Mouse (Mus musculus) limb, embryonic 14.5 days (tissue): ENCODE data around the gene Trmt10c. TPM values are rescaled to one million over a fixed set of nuclear protein-coding genes. Genes with fewer than 3 reads are reported as not detected.

ENCODE experiments used
- ATAC-seq: fragments of 200-750 bp; cut with Nextera tagmentation; 2 replicates; pipeline ENCODE4 v1.8.0; 2017; ENCODE audit warnings: low read depth, moderate number of reproducible peaks, moderate TSS enrichment; ENCODE audit not compliant: low FRiP score
- DNase-seq: peaks from one replicate; pipeline ENCODE4 v3.0.0-alpha.2; 2015; ENCODE audit warnings: low spot score
- H3K27ac ChIP-seq: fragments of 300-500 bp; sonication (generic); replicated peaks from 2 replicates; pipeline ENCODE4 v1.5.1; 2014; ENCODE audit warnings: low read depth, mild to moderate bottlenecking, low read length, moderate library complexity, mixed read lengths
- H3K27me3 ChIP-seq: fragments of 300-500 bp; sonication (generic); 2 replicates; pipeline ENCODE4 v1.6.1; 2014; ENCODE audit warnings: low read length, mixed read lengths; ENCODE audit not compliant: control insufficient read depth, insufficient read depth
- H3K36me3 ChIP-seq: fragments of 300-500 bp; sonication (generic); 2 replicates; pipeline ENCODE4 v1.6.1; 2014; ENCODE audit warnings: mild to moderate bottlenecking, low read length, moderate library complexity, mixed read lengths; ENCODE audit not compliant: control insufficient read depth, insufficient read depth
- H3K4me1 ChIP-seq: fragments of 300-500 bp; sonication (generic); 2 replicates; pipeline ENCODE4 v1.6.1; 2014; ENCODE audit warnings: antibody characterized with exemption, low read length, mixed read lengths; ENCODE audit not compliant: control insufficient read depth, insufficient read depth
- H3K4me2 ChIP-seq: fragments of 300-500 bp; sonication (generic); replicated peaks from 2 replicates; pipeline ENCODE4 v1.6.1; 2014; ENCODE audit warnings: low read depth, mild to moderate bottlenecking, low read length, moderate library complexity; ENCODE audit not compliant: severe bottlenecking
- H3K4me3 ChIP-seq: fragments of 300-500 bp; sonication (generic); replicated peaks from 2 replicates; pipeline ENCODE4 v1.5.1; 2014; ENCODE audit warnings: low read length
- H3K9ac ChIP-seq: fragments of 300-500 bp; sonication (generic); 2 replicates; pipeline ENCODE4 v1.6.1; 2014; ENCODE audit warnings: mild to moderate bottlenecking, low read depth, low read length, moderate library complexity; ENCODE audit not compliant: severe bottlenecking
- H3K9me3 ChIP-seq: fragments of 300-500 bp; sonication (generic); 2 replicates; pipeline ENCODE4 v1.6.1; 2016; ENCODE audit warnings: low read length; ENCODE audit not compliant: control insufficient read depth
- POLR2A ChIP-seq: fragments of 200-500 bp; IDR thresholded peaks from 2 replicates; pipeline ENCODE4 v1.8.0; 2012; ENCODE audit warnings: inconsistent platforms, mild to moderate bottlenecking, moderate library complexity, borderline replicate concordance; ENCODE audit not compliant: insufficient read depth, insufficient read length; ENCODE audit errors: extremely low read depth
- WGBS: fragments of 180-500 bp; shearing (Covaris S2); extraction: QIAGEN DNeasy Blood & Tissue Kit; methylation state at CpG from one replicate; pipeline ENCODE4 v1.1.7; 2014; 5-methylcytosine and 5-hydroxymethylcytosine counted together
- microRNA-seq: library from miRNA; unstranded; fragments of <30 nt; microRNA quantifications from one replicate; pipeline ENCODE4, GENCODE M21; 2016
- polyA plus RNA-seq, 2 experiments: library from polyadenylated mRNA; depleted of rRNA in 1 of 2; stranded (reverse) in 1 of 2; unstranded in 1 of 2; fragments of >200 nt; fragmentation: Nextera tagmentation in 1 of 2; extraction: Ambion mirVana in 1 of 2; gene quantifications; 2 replicates each; pipeline versions ENCODE4 v1.2.1 to v1.2.3; 2012 to 2014

Gene Trmt10c
- polyA plus RNA-seq, 2 experiments: 11.3 to 26.9 TPM

DNA sequence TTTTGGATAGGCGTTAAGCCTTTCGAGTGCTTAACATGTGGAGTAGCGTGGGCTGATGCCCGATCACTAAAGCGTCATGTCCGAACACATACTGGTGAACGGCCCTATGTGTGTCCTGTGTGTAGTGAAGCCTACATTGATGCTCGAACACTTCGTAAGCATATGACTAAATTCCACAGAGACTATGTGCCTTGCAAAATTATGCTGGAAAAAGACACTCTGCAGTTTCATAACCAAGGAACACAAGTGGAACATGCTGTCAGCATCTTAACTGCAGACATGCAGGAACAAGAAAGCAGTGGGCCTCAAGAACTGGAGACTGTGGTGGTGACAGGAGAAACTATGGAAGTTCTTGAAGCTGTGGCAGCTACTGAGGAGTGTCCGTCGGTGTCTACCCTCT, 30.8 kb downstream of the Trmt10c start:
- no peak overlapping the region for H3K27ac ChIP-seq
- DNase-seq (no peak), ATAC-seq (no peak)
- no peak overlapping the region for H3K4me3 ChIP-seq
- no peaks in the 10 kb centered on the region for H3K27me3 ChIP-seq
- no peak overlapping the region for H3K4me2 ChIP-seq
- TF ChIP-seq POLR2A: no peak
- WGBS: 95% methylated on average over 11 of the region's 11 CpGs
- H3K36me3 ChIP-seq: peaks cover 48% of the 10 kb centered on the region
- no peaks in the 10 kb centered on the region for H3K9me3 ChIP-seq
- H3K9ac ChIP-seq: no peak overlapping the region
- no peaks in the 10 kb centered on the region for H3K4me1 ChIP-seq

- ATAC-seq: no peak
- no peaks in the 10 kb centered on the region for H3K9me3 ChIP-seq
- peaks cover 54% of the 10 kb centered on the region for H3K36me3 ChIP-seq
- H3K4me2 ChIP-seq: no peak overlapping the region
- H3K4me3 ChIP-seq: no peak overlapping the region
- H3K27ac ChIP-seq: no peak overlapping the region
- no peak overlapping the region for H3K9ac ChIP-seq
- H3K4me1 ChIP-seq: no peaks in the 10 kb centered on the region
- DNase-seq: no peak
- no peak for TF ChIP-seq POLR2A
- no peaks in the 10 kb centered on the region for H3K27me3 ChIP-seq
- WGBS: 89% methylated on average over 2 of the region's 2 CpGs
Measured at GRCm38 (mm10) chr16:55994235-55994634, 43.4 kb downstream of the Trmt10c start.

DNA sequence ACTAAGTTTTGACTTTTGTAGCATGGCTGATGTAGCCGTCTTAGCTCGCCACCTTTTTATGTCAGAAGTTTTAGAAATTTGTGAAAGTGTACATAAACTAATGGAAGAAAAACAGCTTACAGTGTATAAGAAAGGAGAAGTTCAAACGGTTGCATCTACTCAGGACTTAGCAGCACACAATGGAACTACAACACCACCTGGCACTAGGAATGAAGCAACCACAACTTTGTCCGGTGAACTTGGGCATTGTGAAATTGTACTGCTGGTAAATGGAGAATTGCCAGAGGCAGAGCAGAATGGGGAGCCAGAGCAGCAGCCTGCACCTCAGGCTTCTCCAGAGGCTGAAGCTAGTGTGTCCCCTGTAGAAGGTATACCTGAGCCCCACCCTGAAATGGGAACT, 47.3 kb downstream of the Trmt10c start:
- H3K27ac ChIP-seq: no peak overlapping the region
- no peaks in the 10 kb centered on the region for H3K9me3 ChIP-seq
- no peaks in the 10 kb centered on the region for H3K4me1 ChIP-seq
- ATAC-seq: no peak
- H3K36me3 ChIP-seq: peaks cover 52% of the 10 kb centered on the region
- no peaks in the 10 kb centered on the region for H3K27me3 ChIP-seq
- DNase-seq: no peak
- WGBS: 90% methylated on average over 4 of the region's 4 CpGs
- H3K4me3 ChIP-seq: no peak overlapping the region
- no peak for TF ChIP-seq POLR2A
- no peak overlapping the region for H3K4me2 ChIP-seq
- H3K9ac ChIP-seq: no peak overlapping the region

DNA sequence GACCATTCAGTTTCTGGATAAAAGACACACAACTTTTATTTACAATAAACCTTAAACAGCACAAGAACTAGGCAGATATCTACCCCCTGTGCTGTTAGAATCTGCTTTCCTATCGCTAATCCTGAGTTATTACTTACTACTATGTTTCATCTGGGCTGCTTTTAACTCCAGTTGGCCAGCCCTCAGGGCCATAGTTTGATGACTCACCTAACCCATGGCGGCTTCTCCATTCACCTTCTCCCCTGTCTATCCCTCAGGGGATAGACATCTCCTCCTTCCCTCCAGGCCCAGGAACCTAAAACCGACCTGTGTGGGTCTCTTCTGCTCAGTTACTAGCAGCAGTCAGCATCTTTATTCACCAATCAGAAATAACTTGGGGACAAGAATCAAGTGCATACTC, 51.6 kb downstream of the Trmt10c start:
- no peak overlapping the region for H3K27ac ChIP-seq
- H3K9me3 ChIP-seq: no peaks in the 10 kb centered on the region
- TF ChIP-seq POLR2A: no peak
- DNase-seq (no peak), ATAC-seq (no peak)
- H3K27me3 ChIP-seq: no peaks in the 10 kb centered on the region
- H3K9ac ChIP-seq: no peak overlapping the region
- 94% methylated on average over 3 of the region's 3 CpGs for WGBS
- H3K4me3 ChIP-seq: no peak overlapping the region
- H3K4me1 ChIP-seq: no peaks in the 10 kb centered on the region
- peaks cover 50% of the 10 kb centered on the region for H3K36me3 ChIP-seq
- no peak overlapping the region for H3K4me2 ChIP-seq

Small RNA genes within 50 kb of the gene (microRNA-seq; reads per million reads assigned to microRNA genes)
- not detected for gene Gm24047

Other genes starting within 250 kb of the Trmt10c start
- gene Nfkbiz, start 198.9 kb downstream of the Trmt10c start, polyA plus RNA-seq (2012; rRNA removed): 9.2 and 10.0 TPM in 2 replicates
- gene Nfkbiz, start 198.9 kb downstream of the Trmt10c start, polyA plus RNA-seq (2014; fragmentation: Nextera tagmentation; extraction: Ambion mirVana): 5.0 and 5.3 TPM in 2 replicates
- gene Nxpe3, start 142.5 kb downstream of the Trmt10c start, polyA plus RNA-seq (2012; rRNA removed): 1.2 and 1.3 TPM in 2 replicates
- 0.55 TPM in 2 replicates for gene Nxpe3, start 142.5 kb downstream of the Trmt10c start, polyA plus RNA-seq (2014; fragmentation: Nextera tagmentation; extraction: Ambion mirVana)
- 7.0 and 7.4 TPM in 2 replicates for gene Cep97, start 103.0 kb downstream of the Trmt10c start, polyA plus RNA-seq (2012; rRNA removed)
- 8.0 and 9.1 TPM in 2 replicates for gene Cep97, start 103.0 kb downstream of the Trmt10c start, polyA plus RNA-seq (2014; fragmentation: Nextera tagmentation; extraction: Ambion mirVana)
- gene Rpl24, start 71.5 kb downstream of the Trmt10c start, polyA plus RNA-seq (2012; rRNA removed): 481 and 816 TPM in 2 replicates
- 867 and 876 TPM in 2 replicates for gene Rpl24, start 71.5 kb downstream of the Trmt10c start, polyA plus RNA-seq (2014; fragmentation: Nextera tagmentation; extraction: Ambion mirVana)
- gene Zbtb11, start 63.9 kb downstream of the Trmt10c start, polyA plus RNA-seq (2012; rRNA removed): 10.2 and 12.3 TPM in 2 replicates
- gene Zbtb11, start 63.9 kb downstream of the Trmt10c start, polyA plus RNA-seq (2014; fragmentation: Nextera tagmentation; extraction: Ambion mirVana): 17.7 and 22.1 TPM in 2 replicates
- 76.8 and 99.6 TPM in 2 replicates for gene Pcnp, start 8.1 kb downstream of the Trmt10c start, polyA plus RNA-seq (2012; rRNA removed)
- 230 and 242 TPM in 2 replicates for gene Pcnp, start 8.1 kb downstream of the Trmt10c start, polyA plus RNA-seq (2014; fragmentation: Nextera tagmentation; extraction: Ambion mirVana)
- 25.3 and 27.6 TPM in 2 replicates for gene Senp7, start 10.5 kb upstream of the Trmt10c start, polyA plus RNA-seq (2012; rRNA removed)
- gene Senp7, start 10.5 kb upstream of the Trmt10c start, polyA plus RNA-seq (2014; fragmentation: Nextera tagmentation; extraction: Ambion mirVana): 34.5 and 37.3 TPM in 2 replicates
- gene Impg2, start 166.5 kb upstream of the Trmt10c start, polyA plus RNA-seq (2012; rRNA removed): 0.65 and 0.79 TPM in 2 replicates
- 0.14 TPM in 2 replicates for gene Impg2, start 166.5 kb upstream of the Trmt10c start, polyA plus RNA-seq (2014; fragmentation: Nextera tagmentation; extraction: Ambion mirVana)